Mouse (Mus musculus): ENCODE measurements around the gene Scn3b. TPM values are rescaled to one million over a fixed set of nuclear protein-coding genes. Genes with fewer than 3 reads are reported as not detected.

The Scn3b gene
- total RNA-seq, 2 experiments from 2014 or later: 0.79 to 1.6 TPM

DNA sequence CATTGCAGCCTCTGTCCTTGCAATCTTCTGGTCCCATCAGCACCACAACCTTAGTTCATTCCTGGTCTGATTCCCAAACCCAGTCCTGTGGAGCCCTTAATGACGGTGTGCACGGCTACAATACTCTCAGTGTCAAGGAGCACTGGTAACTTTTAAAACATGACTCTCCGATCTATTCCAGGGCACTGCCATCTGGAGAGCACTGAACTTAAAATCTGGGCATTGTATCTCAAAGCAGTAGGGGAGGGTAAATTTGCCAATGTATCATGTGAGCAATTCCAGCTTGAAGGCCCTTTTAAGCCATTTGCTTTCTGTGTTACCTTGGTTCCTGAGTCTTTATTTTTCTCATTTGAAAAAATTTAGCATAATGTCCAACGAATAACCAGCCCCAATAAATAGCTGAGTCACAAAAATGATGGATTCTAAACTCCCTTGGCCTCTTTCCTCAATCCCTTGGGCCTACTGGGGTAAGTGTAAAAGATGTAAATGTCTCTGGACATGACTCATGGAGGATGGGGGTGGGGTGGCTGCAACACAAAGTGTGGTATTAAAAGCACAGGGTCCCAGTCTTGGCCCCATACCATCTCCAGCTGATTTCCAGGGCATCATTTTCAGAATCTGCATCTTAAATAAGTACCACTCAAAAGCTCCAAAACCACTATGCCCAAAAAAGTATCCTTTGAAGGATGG lies 68.3 kb downstream of the Scn3b start:
- no peak for DNase-seq

DNA sequence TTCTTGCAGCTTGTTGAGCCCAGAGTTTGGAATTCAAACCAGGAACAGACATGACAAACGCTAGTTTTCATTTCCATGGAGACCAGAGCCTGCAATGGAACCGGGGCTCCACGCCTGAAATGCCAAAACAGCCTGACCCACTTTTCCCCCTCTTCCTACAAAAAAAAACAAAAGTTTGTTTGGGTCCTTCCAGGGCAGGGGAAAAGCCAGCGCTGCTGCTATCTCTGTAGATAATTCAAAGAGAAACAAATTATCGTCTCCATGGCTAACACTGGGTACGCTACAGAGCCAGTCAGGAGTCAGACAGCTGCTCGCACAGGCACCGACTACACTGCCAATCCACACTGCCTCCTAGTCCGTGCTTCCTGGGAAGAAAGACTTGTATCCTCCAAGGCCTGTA lies 70.6 kb downstream of the Scn3b start:
- DNase-seq: no peak

Other genes starting within 250 kb of the Scn3b start
- gene Olfr981, start 247.8 kb upstream of the Scn3b start, total RNA-seq (2021): not detected
- not detected for gene Olfr982, start 195.4 kb upstream of the Scn3b start, total RNA-seq (2021)
- not detected for gene Olfr983, start 175.6 kb upstream of the Scn3b start, total RNA-seq (2021)
- not detected for gene Olfr984, start 155.0 kb upstream of the Scn3b start, total RNA-seq (2021)
- not detected for gene Olfr985, start 139.0 kb upstream of the Scn3b start, total RNA-seq (2021)
- not detected for gene Tmem225, start 121.1 kb upstream of the Scn3b start, total RNA-seq (2021)
- gene Olfr986, start 88.3 kb upstream of the Scn3b start, total RNA-seq (2021): not detected
- 1 to 10 TPM; 2.5 to 2.7 TPM for gene Zfp202, start 76.9 kb upstream of the Scn3b start, total RNA-seq (2021)